Mouse (Mus musculus): ENCODE data around the gene Gm5771.
"Not testable (repeated sequence)": the region's sequence is repeated elsewhere in the genome, so short reads cannot be mapped to it uniquely, and the experiment has no call there.

The Gm5771 gene

DNA sequence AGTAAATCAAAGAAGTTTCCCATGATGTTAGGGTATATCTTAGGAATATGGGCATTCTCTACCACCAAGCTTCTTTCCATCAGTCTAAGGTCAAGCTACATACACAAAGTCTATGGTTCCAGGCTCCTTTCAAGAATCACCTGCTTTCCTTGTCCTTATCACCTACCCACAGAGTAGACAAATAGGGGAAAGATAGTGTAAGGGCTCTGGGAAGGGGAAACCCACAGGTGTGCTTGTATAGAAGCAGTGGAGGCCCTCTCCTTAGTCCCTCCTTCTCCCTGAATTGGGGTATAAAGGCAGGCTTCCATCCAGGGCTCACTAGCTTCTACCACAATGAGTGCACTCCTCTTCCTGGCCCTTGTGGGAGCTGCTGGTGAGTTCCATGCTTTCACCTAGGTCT lies at the start of gene Gm5771:
TSS of gene Gm5771 (plus strand) at position 301 of the 400 bp plus-strand sequence.
- DNase-seq (ENCODE audit: low spot score in 2 of 2) = not testable (repeated sequence)

DNA sequence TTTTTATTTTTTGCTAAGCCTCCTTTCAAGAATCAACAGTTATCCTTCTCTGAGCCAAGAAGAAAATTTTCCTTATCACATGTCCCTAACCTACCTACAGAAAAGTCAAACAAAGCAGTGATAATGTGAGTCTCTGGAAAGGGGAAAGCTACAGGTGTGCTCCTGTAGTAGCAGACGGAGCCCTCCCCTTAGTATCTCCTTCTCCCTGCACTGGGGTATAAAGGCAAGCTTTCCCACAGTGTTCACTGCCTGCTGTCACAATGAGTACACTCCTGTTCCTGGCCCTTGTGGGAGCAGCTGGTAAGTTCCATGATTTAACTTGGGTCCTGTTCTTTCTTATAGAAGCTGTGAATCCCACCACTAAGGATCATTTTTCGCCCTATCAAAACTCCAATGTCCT lies 38.2 kb upstream of the Gm5771 start, which contains the start of gene Try10:
TSS of gene Try10 (plus strand) at position 174 of the 400 bp plus-strand sequence.
- DNase-seq (ENCODE audit: low spot score in 2 of 2) = no peak

DNA sequence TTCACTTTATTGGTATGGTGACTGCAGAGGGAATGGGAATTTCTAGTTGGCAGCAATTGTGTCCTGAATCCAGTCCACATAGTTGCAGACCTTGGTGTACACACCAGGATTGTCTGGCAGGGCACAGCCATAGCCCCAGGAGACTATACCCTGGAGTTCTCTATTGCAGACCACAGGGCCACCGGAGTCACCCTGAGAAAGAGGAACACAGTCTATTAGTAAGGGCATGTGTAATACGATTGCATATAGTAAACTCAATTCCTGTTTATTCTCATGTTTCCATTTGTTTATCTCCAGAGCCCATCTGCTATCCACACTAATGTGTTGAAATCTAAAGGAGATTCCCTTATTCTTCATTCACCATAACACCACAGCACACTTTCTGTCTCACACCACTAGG lies 18.4 kb upstream of the Gm5771 start:
- DNase-seq (ENCODE audit: low spot score in 2 of 2) = not testable (repeated sequence)

- DNase-seq (ENCODE audit: low spot score in 2 of 2) = not testable (repeated sequence)
Observed at GRCm38 (mm10) chr6:41377578-41377977, 14.6 kb upstream of the Gm5771 start, which contains the start of gene Prss3. Prss3 (minus strand) TSS chr6:41377678.

GRCm38 (mm10) chr6:41386781-41387180 lies 5.4 kb upstream of the Gm5771 start:
- DNase-seq (ENCODE audit: low spot score in 2 of 2) = no peak

DNA sequence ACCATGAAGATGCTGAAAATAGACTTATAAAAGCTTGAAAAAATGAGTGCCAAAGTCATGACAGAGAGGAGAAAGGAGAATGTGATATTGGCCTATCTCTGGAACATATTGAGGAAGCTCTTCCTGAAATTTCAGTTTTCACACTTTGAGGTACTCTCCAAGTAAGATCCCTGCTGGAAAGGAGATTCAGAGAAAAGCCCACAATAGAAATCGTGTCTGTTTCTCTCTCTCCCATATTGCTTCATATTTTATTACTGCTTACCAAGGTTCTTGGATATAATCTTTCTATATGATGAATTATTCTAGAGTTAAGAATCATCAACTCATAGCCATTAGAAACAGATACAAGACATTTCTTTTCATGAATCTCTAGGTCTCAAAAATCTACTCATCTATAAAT lies 516 bp upstream of the Gm5771 start:
- DNase-seq (ENCODE audit: low spot score in 2 of 2) = not testable (repeated sequence)

DNA sequence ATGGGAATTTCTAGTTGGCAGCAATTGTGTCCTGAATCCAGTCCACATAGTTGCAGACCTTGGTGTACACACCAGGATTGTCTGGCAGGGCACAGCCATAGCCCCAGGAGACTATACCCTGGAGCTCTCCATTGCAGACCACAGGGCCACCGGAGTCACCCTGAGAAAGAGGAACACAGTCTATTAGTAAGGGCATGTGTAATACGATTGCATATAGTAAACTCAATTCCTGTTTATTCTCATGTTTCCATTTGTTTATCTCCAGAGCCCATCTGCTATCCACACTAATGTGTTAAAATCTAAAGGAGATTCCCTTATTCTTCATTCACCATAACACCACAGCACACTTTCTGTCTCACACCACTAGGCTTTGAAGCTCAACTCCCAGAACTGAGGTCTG lies 50.1 kb downstream of the Gm5771 start:
- not testable (repeated sequence) for DNase-seq (ENCODE audit: low spot score in 2 of 2)

- not testable (repeated sequence) for DNase-seq (ENCODE audit: low spot score in 2 of 2)
Observed at GRCm38 (mm10) chr6:41446045-41446444, 53.9 kb downstream of the Gm5771 start, which contains the start of gene Gm10334. Gm10334 (minus strand) TSS chr6:41446145.

Data from urinary bladder, postnatal 36 days (tissue).